Comparison of ENCODE assay signal across 8 mouse cellular contexts in the genomic region with DNA sequence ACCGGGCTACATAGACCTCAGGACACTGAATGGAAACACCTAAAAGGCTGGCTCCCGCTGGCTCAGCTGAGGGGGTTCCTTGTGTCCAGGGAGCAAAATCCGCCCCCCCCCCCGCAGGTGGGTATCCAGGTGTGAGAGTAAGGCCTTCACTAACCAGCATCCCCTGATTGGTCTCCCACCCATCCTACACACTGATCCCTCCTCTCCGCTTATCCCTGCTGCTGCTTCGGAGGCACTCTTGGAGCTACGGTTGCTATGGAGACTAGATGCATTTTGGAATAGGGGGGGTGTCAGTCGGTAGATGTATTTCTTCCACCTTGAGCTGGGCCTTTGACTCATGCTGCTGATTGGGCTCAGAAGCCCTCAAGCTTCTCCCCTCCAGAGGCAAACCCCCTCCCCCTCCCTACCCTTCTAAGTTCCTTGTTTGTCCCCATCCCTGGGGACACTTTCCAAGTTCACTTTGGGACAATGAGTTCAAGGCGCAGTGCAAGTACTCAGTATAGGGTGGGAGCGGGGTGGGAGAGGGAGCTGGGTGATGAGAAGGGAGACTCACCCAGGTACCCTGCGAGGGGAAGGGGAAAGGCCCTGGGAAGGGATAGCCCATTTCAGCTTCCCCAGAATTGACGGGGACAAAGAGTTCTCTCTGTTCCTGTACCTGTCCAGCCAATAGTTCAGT. TPM values are rescaled to one million over a fixed set of nuclear protein-coding genes. Genes with fewer than 3 reads are reported as not detected.
DNase-seq lines count a peak whose midpoint lies in the region; ATAC-seq lines count a peak whose summit lies in the region.

No protein-coding gene starts in this region.

- H3K4me3 ChIP-seq in heart, embryonic 12.5 days: no peak overlapping the region; the same call in 1 of the 2 replicates
- peak overlapping the region; percentile 31; the same call in 1 of the 2 replicates for H3K4me3 ChIP-seq in brown adipose tissue, adult 24 weeks (ENCODE audit: insufficient read depth, low read depth, low read length)
- H3K4me3 ChIP-seq in intestine, embryonic 15.5 days (replicated peaks): peak overlapping the region; percentile 48
- H3K4me3 ChIP-seq in neural tube, embryonic 12.5 days: peak overlapping the region; percentile 70

- H3K27me3 ChIP-seq in heart, embryonic 12.5 days (replicated peaks): peaks cover 84% of the 10 kb centered on the region
- peaks cover 72% of the 10 kb centered on the region for H3K27me3 ChIP-seq in intestine, embryonic 15.5 days (replicated peaks)
- H3K27me3 ChIP-seq in neural tube, embryonic 12.5 days (replicated peaks): peaks cover 59% of the 10 kb centered on the region

- H3K4me2 ChIP-seq in heart, embryonic 12.5 days: peak overlapping the region; percentile 82
- peak overlapping the region; percentile 92 for H3K4me2 ChIP-seq in intestine, embryonic 15.5 days (replicated peaks)
- peak overlapping the region; percentile 98 for H3K4me2 ChIP-seq in neural tube, embryonic 12.5 days (replicated peaks)

- DNase-seq in heart, adult 9 months (ENCODE audit: low spot score in 2 of 2): no peak
- no peak for DNase-seq in adipocyte (ENCODE audit: low spot score)
- no peak for DNase-seq in embryo, embryonic 10.5 days (ENCODE audit: low spot score)
- no peak for DNase-seq in ovary, postnatal 36 days (ENCODE audit: low spot score)

- 4% methylated on average over 12 of the region's 12 CpGs for WGBS in heart, embryonic 12.5 days
- WGBS in intestine, embryonic 15.5 days: 3% methylated on average over 12 of the region's 12 CpGs
- WGBS in neural tube, embryonic 12.5 days: 3% methylated on average over 12 of the region's 12 CpGs

- no peak overlapping the region for H3K27ac ChIP-seq in heart, embryonic 12.5 days (ENCODE audit: poor library complexity, severe bottlenecking)
- H3K27ac ChIP-seq in brown adipose tissue, adult 24 weeks (replicated peaks; ENCODE audit: low read depth, low read length): no peak overlapping the region
- H3K27ac ChIP-seq in intestine, embryonic 15.5 days: no peak overlapping the region
- no peak overlapping the region for H3K27ac ChIP-seq in neural tube, embryonic 12.5 days

- H3K9ac ChIP-seq in heart, embryonic 12.5 days: no peak overlapping the region
- H3K9ac ChIP-seq in intestine, embryonic 15.5 days: no peak overlapping the region
- H3K9ac ChIP-seq in neural tube, embryonic 12.5 days: peak overlapping the region; percentile 23; the same call in 1 of the 2 replicates

- no peaks in the 10 kb centered on the region for H3K9me3 ChIP-seq in heart, embryonic 12.5 days (replicated peaks)
- H3K9me3 ChIP-seq in intestine, embryonic 15.5 days: no peaks in the 10 kb centered on the region
- H3K9me3 ChIP-seq in neural tube, embryonic 12.5 days: no peaks in the 10 kb centered on the region

- no peak for ATAC-seq in heart, embryonic 12.5 days (ENCODE audit: insufficient number of reproducible peaks, low FRiP score)
- no peak for ATAC-seq in intestine, embryonic 15.5 days
- peak; percentile 54 for ATAC-seq in neural tube, embryonic 12.5 days (ENCODE audit: low FRiP score, low read depth)

- H3K36me3 ChIP-seq in heart, embryonic 12.5 days: no peaks in the 10 kb centered on the region
- H3K36me3 ChIP-seq in intestine, embryonic 15.5 days: no peaks in the 10 kb centered on the region
- H3K36me3 ChIP-seq in neural tube, embryonic 12.5 days: no peaks in the 10 kb centered on the region

- H3K4me1 ChIP-seq in heart, embryonic 12.5 days (replicated peaks): peaks cover 31% of the 10 kb centered on the region
- peaks cover 2% of the 10 kb centered on the region; the same call in 1 of the 2 replicates for H3K4me1 ChIP-seq in brown adipose tissue, adult 24 weeks (ENCODE audit: control insufficient read depth, insufficient read depth, insufficient read length, low read length)
- peaks cover 34% of the 10 kb centered on the region for H3K4me1 ChIP-seq in intestine, embryonic 15.5 days (replicated peaks)
- H3K4me1 ChIP-seq in neural tube, embryonic 12.5 days: peaks cover 44% of the 10 kb centered on the region

RNA-seq across cellular contexts. Expression of gene Agap2, which starts 3.1 kb away (rescaled TPM):
- polyA plus RNA-seq in heart, embryonic 12.5 days (2016; fragmentation: Nextera tagmentation; extraction: Ambion mirVana): 0.03 TPM in 1 of 2 replicates, not detected in the other
- 0.48 and 1.5 TPM in 2 replicates for polyA plus RNA-seq in brown adipose tissue, adult 24 weeks (2012; ENCODE audit: insufficient read depth, insufficient read length, missing spikeins)
- 0.16 and 0.43 TPM in 2 replicates for polyA plus RNA-seq in intestine, embryonic 15.5 days (2015; fragmentation: Nextera tagmentation; extraction: Ambion mirVana)
- 1.1 and 1.3 TPM in 2 replicates for polyA plus RNA-seq in neural tube, embryonic 12.5 days (2016; fragmentation: Nextera tagmentation; extraction: Ambion mirVana)

RNA-seq across cellular contexts. Expression of gene Tspan31, which starts 8.1 kb away (rescaled TPM):
- polyA plus RNA-seq in heart, embryonic 12.5 days (2016; fragmentation: Nextera tagmentation; extraction: Ambion mirVana): 119 and 124 TPM in 2 replicates
- polyA plus RNA-seq in brown adipose tissue, adult 24 weeks (2012; ENCODE audit: insufficient read depth, insufficient read length, missing spikeins): 56.7 and 71.6 TPM in 2 replicates
- 167 and 181 TPM in 2 replicates for polyA plus RNA-seq in intestine, embryonic 15.5 days (2015; fragmentation: Nextera tagmentation; extraction: Ambion mirVana)
- 137 and 147 TPM in 2 replicates for polyA plus RNA-seq in neural tube, embryonic 12.5 days (2016; fragmentation: Nextera tagmentation; extraction: Ambion mirVana)

RNA-seq across cellular contexts. Expression of gene Cdk4, which starts 14.8 kb away (rescaled TPM):
- 1,080 and 1,140 TPM in 2 replicates for polyA plus RNA-seq in heart, embryonic 12.5 days (2016; fragmentation: Nextera tagmentation; extraction: Ambion mirVana)
- 76.7 and 92.9 TPM in 2 replicates for polyA plus RNA-seq in brown adipose tissue, adult 24 weeks (2012; ENCODE audit: insufficient read depth, insufficient read length, missing spikeins)
- polyA plus RNA-seq in intestine, embryonic 15.5 days (2015; fragmentation: Nextera tagmentation; extraction: Ambion mirVana): 1,579 and 1,616 TPM in 2 replicates
- polyA plus RNA-seq in neural tube, embryonic 12.5 days (2016; fragmentation: Nextera tagmentation; extraction: Ambion mirVana): 1,857 and 1,896 TPM in 2 replicates

RNA-seq across cellular contexts. Expression of gene March9, which starts 18.2 kb away (rescaled TPM):
- polyA plus RNA-seq in heart, embryonic 12.5 days (2016; fragmentation: Nextera tagmentation; extraction: Ambion mirVana): 0.10 and 0.28 TPM in 2 replicates
- 0.63 and 0.79 TPM in 2 replicates for polyA plus RNA-seq in brown adipose tissue, adult 24 weeks (2012; ENCODE audit: insufficient read depth, insufficient read length, missing spikeins)
- 0.74 and 0.91 TPM in 2 replicates for polyA plus RNA-seq in intestine, embryonic 15.5 days (2015; fragmentation: Nextera tagmentation; extraction: Ambion mirVana)
- polyA plus RNA-seq in neural tube, embryonic 12.5 days (2016; fragmentation: Nextera tagmentation; extraction: Ambion mirVana): 6.1 TPM in 2 replicates

RNA-seq across cellular contexts. Expression of gene Cyp27b1, which starts 30.1 kb away (rescaled TPM):
- 0.18 TPM in 1 of 2 replicates, not detected in the other for polyA plus RNA-seq in heart, embryonic 12.5 days (2016; fragmentation: Nextera tagmentation; extraction: Ambion mirVana)
- not detected in 2 replicates for polyA plus RNA-seq in brown adipose tissue, adult 24 weeks (2012; ENCODE audit: insufficient read depth, insufficient read length, missing spikeins)
- 0.05 and 0.11 TPM in 2 replicates for polyA plus RNA-seq in intestine, embryonic 15.5 days (2015; fragmentation: Nextera tagmentation; extraction: Ambion mirVana)
- 0.13 and 0.25 TPM in 2 replicates for polyA plus RNA-seq in neural tube, embryonic 12.5 days (2016; fragmentation: Nextera tagmentation; extraction: Ambion mirVana)

Comparison
In these comparisons a context has a peak if more than half of its experiments do, and no peak if none do; other contexts are left out.
1. RNA of gene Cdk4, which starts 14.8 kb away (polyA plus RNA-seq): 1,857 to 1,896 TPM in neural tube, embryonic 12.5 days, 1,579 to 1,616 TPM in intestine, embryonic 15.5 days and 1,080 to 1,140 TPM in heart, embryonic 12.5 days; 76.7 to 92.9 TPM in brown adipose tissue, adult 24 weeks; every median in the first group is over 10 times any median in the second.
2. Peak in every context shown above with its lines, with median percentiles within 50 percentile points of each other: H3K4me2 ChIP-seq.